Mouse (Mus musculus): Measurements from ENCODE around the gene Olfr1461.

The Olfr1461 gene

DNA sequence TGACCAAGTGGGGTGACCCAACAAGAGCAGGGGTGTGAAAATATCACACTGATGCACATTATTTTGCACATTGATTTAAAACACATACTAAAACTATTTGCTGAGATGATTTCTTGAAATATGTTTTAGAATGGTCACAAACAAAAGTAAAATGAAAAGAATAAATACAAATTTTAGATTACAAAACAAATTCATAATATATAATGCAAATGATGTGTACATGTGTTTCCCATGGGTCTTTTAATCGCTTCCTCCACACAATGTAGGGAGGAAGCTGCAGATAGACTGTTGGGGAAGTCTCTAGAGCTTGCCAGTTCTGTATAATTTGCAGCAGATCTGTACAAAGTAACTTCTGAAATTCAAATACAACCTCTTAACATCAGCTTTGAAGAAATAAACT is at the start of gene Olfr1461:
TSS of gene Olfr1461 (plus strand) at position 301 of the 400 bp plus-strand sequence.
- DNase-seq (ENCODE audit: low read depth) = no peak

DNA sequence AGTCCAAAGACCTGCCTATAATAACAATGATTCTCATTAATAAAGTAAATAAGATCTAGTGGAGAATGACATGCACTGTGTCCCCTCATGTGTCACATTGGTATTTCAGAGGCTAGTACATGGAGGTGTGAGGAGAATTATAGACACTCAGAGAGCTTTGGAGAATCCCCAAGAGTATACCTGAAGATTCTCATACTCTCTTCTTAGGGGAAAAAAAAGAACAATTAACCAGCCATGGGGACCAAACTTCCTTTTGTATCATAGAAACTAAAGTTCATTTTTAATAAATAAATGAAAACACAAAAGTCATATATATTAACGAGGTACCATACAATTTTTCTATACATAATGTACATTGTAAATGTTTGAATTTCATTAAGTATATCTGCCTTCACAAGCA is 13.4 kb upstream of the Olfr1461 start, which contains the start of gene Olfr1459:
TSS of gene Olfr1459 (minus strand) at position 101 of the 400 bp plus-strand sequence.
- no peak for DNase-seq (ENCODE audit: low read depth)

DNA sequence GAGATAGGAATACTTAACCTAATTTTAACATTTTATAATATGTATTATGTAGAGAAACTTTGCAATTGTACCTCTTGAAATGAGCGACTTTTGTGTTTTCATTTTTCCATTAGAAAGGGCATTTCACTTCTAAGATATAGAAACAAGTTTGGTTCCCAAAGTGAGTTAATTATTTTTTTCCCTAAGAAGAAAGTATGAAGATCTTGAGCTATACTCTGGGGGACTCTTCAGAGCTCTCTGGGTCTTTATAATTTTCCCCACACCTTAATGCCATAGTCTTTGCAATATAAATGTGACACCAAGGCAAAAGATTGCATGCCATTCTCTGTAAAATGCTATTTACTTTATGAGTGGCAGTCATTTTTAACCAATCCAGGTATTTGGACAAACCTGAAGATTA is 22.6 kb downstream of the Olfr1461 start, which contains the start of gene Olfr1462:
TSS of gene Olfr1462 (plus strand) at position 301 of the 400 bp plus-strand sequence.
- no peak for DNase-seq (ENCODE audit: low read depth)

Measured in naive thymus-derived CD4-positive, alpha-beta T cell, adult 2 months (primary cell).